Mouse (Mus musculus) ZHBTc4 (cell line): Measurements from ENCODE around the gene Sox5.

Experiments used
- DNase-seq: peaks from one replicate; pipeline ENCODE4 v3.0.0-alpha.2; 2011; ENCODE audit warnings: low read depth, low spot score

Sox5 gene

DNA sequence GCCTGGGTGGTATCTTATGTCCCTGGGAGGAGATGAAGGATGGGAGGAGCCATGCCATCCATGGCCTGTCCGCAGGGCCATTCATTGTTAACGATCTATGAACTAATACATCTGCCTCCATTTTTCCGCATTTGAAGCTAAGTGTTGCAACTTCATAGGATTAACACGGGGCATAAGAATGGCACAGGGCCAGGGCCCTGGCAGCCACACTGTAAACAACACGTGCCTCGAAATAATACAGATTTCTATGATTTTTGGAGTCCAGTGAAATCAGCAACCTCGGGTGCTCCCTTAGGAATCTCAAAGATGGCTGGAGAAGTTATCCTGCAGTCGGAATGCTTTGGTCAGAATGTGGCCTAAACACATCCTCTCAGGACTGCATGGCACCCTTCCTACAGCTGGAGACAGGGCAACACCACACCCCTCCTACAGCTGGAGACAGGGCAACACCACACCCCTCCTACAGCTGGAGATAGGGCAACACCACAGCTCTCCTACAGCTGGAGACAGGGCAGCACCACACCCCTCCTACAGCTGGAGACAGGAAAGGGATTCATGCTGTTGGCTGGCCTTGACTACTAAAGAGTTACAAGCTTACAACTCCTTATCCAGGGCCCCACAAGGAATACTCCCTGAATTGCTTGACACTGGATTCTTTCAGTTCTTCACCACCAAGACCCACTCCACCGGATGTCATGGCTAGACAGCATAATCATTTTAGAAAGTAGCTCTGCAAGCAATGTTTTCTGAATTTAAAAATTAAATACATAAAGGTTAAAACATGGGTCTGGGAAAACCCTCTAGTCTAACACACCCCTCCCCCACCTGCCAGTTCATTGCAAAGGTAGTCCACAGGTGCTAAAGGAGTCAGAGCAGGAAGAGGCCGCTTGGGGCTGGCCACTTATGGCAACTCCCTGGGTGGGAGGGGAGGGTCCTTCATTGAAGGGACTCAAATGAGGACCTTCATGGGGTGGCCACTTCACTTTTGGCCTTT, 122.4 kb downstream of the Sox5 start:
- no peak for DNase-seq

DNA sequence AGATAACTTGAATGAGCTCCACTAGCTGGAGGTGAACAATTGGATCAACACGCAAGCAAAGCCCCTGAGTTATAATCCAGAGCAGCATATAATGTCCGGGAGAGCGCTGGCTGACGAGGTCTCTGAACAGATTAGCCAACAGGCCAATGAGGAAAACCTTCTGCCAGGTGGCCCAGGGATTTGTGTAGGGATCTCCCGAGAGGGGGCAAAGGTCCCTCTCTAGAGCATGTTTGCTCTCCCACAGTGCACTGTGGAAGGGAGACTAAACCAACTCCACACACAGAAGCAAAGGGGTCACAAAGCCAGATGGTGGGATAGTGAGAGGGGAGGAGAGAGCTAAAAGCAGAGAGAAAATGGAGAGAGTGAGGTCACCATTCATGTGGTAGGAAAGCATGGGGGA, 128.9 kb downstream of the Sox5 start:
- DNase-seq = no peak

DNA sequence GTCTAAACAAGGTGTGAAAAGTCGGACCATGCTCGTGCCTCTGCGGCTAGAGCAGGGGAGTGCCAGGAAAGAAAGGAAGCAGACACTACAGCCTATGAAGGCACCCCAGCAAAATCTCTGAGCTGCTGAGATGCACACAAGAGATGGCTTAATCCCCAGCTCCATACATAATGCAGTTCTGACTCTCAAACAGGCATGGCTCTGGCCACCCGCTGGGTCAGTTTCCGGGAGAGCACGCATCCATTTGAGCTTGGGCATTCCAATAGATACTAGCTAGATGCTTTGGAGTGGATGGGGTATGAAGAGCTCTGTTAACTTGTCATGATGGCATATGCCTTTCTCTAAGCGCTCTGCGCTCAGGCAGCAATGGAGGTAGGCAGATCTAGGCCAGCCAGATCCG, 132.9 kb downstream of the Sox5 start:
- DNase-seq = peak; percentile 36

DNA sequence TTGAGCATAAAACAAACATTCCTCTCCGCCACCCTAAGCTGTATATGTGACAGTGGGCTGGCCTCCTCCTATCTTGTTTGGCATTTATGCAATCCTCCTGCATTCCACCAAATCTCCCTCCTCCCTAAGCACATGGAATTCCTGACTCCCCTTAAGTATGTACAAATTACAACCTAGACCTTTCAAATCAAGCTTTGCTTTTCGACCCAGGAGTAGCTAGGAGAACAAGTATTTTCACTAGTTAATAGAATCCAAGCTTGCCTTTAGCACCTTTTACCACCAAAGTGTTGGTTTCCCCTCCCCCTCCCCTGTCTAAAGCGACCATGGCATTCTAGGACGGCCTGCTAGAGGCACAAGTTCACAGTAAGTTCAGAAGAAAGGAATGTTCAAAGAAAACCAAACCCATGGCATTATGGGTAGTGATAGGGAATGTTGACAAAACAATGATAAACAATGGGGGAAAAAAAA, 133.6 kb downstream of the Sox5 start:
- peak; percentile 6 for DNase-seq

DNA sequence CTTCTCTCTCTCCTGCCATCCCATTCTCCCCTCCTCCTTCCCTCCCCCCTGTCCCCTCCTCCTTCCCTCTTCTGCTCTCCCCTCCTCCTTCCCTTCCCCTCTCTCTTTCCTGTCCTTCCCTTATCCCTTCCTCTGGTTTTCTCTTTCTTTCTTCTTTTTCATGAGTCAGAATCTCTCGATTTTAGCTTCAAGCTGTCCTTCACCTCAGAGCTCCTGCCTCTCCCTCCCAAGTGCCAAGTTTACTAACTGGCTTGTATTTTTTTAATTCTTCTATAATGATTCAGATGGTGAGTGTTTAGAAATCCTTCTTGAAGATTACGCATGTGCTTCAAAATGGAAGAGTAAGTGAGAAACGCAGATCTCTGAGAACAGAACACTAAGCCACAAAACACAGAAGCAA, 135.4 kb downstream of the Sox5 start:
- DNase-seq = no peak

DNA sequence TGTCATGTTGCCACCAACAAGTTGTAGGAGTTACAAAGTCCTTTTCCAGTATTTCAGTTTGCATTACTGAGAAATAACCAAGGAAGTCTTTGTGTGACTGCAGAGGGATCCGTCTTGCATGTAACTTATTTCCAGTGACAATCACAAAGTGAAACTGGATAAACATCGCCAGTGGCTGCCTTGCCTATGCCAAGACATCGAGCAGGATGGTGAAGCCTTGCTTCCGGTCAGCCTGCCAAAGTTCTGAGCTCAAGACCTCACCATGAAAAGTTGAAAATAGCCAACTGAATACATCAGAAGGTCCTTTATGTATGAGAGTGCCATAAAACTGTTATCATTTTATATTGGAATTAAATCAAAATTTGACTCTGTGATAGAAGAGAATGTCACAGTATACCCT, 136.0 kb downstream of the Sox5 start:
- DNase-seq = no peak

DNA sequence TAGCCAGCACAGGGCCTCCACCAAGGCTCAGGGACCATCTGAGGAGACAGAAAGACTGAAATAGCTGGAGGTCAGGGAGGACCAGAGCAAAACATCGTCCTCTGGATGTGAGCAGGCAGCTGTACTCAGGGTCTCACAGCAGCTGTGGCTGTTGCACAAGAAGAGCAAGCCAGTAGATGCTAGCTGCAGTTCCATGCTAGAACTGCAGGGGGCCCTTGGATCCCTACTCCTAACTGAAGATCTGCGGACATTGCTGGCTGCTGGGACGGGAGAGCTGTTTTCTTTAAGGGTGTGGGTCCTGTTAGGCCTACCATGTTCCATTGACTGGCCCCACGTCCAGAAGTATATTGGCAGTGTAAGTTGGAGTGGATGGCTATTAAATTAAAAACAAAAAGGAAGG, 137.1 kb downstream of the Sox5 start:
- DNase-seq = peak; percentile 82

DNA sequence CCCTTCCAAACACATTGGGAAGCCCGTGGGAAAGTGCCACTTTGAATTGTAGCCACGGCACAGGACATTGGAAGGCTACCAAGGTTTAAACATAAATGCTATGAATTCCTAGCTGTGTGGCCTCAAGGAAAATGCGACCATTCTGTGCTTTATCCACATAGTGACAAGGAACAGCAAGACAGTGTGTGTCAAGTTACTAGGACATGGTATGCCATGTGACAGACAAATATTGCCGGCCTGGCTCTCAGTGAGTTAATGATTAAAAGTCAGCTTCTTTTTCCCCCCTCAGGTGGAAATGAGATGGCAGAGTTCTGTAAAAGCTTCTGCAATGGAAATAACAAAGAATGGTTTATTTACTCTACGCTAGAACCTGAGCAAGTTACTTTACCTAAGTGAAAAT, 138.2 kb downstream of the Sox5 start:
- no peak for DNase-seq

DNA sequence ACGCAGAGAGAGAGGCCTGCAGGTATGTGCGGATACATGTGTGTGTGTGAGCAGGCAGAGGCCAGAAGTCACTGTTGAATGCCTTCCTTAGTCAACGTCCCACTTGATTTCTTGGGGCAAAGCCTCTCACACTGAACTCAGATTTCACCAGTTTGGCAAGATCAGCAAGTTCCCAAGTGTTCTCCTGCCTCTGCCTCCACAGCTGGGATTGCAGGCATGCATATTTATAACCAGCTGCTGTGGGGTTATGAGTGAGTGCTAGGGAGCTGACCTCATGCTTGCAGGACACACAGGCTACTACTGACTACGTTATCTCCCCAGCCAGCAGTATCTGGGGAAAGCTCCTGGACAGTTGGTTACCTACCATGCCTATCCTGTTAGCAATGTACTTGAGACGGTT, 139.9 kb downstream of the Sox5 start:
- DNase-seq = no peak

DNA sequence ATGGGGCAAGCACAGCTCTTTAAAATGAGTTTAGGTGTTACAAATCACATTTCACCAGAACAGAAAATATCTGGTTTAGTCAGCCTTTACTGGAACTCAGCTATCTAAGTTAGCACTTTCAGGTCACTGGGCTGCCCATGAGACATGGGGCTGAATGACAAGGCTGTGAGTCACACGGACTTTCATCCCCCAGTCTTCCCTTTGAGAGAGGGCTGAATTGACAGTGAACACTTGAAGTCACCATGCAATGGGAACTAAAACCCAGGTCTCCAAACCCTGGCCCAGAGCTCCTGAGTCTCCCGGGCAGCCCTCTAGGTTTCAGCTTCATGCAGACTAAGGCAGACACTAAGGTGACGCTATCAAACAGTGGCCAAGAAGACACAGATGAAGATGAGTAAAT, 141.2 kb downstream of the Sox5 start:
- DNase-seq = no peak

DNA sequence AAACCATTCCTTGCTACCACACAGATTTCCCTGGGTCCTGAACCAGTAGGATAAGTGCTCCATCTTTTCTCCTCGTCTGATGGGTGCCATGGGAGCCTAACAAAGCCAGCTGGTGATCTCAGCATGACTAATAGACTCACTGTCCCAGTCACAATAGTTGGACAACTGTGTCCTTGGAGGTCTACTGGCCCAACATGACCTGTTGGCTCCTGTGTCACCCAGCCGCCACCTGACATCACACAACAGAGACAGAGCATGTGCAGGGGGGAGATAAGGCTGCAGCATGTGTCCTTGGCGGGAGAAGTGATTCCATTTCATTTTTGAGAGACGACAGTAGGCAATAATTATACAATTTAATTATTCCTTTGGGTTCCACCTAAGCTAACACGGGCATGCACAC, 143.2 kb downstream of the Sox5 start:
- no peak for DNase-seq

DNA sequence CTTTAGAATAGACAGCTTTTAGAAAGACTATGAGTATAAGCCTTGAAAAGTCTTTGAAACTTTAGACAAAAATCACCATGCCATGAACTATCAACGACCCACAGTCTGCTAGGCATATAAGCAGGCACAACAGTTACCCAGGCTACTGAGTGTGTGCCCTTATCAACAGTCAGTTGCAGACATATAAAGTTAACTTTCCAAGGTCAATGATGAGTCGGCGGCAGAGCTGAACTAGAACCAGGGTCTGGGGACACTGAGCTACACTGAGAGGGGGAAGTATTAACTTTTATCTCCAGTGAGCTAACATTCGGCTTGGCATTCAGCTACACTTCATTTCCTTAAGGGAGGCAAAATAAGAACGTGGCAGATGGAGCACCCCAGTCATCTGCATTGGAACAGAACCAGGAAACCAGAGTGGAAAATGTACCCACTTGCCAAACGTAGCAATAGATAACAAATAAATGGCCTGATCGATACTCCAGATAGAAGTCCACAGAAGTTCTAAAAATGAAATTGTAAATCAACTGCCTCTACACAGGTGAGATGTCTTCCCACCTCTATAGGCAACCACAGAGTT, 154.2 kb downstream of the Sox5 start:
- no peak for DNase-seq

DNA sequence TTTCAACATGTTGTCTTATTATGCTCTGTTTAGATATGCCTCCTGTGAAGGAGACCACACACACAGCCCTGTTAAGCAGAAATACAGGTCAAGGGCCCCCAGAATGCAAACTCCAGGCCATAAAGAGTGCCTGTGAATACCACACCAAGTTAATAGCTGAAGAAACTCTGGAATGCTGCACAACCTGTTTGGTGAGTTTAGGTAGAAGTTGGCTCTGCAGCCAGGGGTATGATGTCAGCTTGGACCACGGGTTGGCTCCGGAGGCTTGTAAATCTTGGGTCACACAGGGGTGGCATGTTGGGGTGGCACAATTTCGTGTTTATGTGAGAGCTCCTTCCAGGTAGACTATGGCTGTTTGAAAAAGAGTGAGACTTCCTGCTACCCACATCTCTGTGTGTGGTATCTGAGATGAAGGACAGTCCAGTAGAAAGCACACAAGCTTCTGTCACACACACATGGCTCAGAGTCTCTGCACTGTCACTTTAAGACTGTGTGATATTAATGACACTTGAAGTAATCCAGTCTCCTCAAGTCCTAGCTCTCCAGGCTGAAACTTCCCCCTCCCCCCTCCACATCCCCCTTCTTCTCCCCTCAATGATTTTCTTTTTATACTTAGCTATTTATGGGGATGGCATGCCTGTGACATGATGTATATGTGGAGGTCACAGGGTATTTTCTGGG, 160.5 kb downstream of the Sox5 start:
- DNase-seq = no peak

DNA sequence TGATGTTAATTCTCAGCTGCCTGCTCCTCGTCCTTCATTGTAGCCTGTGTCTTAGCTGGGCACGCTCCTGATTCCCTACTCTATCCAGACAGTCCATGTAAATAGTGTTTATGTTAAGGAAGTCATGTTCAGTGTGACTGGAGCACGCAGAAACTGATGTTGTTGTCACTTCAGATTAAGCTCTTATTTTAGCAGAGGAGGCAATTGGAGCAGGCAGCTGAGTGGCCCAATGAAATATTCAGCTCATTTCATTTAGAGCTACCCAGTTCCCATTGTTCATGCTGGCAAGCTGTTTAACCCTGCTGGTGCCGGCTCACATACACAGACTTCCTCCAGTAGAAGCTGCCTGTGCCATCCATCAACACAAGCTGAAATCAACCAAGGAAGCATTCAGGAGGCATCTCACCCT, 170.4 kb downstream of the Sox5 start:
- DNase-seq = no peak

DNA sequence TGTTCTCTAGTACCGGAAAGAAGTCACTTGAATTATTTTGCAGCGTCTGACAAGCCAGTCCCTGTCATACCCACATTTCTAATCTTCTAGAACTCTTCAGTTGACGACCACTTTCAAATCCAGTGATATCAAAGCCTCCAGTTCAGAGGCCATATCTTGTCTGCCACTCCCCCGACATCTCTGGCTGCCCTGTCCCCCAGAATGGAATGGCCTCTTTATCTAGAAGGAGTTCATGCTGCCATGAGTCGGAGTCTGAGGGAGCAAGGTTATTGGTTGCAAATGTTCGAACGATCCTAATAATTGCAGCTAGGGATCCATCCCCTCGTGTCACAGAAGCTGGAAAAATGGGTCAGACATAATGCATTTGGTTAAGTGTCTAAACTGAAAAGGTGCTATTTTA, 170.9 kb downstream of the Sox5 start:
- DNase-seq = no peak

DNA sequence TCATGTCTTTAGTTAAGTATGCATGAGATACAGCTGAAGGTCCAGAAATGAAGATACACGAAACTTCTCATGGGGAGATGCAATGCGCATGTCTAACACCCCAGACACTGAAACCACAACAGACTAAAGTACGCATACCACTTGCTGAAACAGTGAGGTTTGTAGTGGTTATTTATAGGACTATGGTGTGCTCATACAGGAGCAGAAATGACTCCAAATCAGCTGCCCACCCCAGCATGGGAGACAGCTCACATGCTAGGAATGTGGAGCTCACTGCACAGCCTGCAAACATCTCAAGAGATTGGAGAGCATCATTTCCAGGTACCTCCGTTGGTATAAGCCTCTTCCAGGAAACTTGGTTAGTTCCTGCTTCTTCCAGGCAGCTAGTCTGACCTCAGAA, 178.9 kb downstream of the Sox5 start:
- DNase-seq = no peak

DNA sequence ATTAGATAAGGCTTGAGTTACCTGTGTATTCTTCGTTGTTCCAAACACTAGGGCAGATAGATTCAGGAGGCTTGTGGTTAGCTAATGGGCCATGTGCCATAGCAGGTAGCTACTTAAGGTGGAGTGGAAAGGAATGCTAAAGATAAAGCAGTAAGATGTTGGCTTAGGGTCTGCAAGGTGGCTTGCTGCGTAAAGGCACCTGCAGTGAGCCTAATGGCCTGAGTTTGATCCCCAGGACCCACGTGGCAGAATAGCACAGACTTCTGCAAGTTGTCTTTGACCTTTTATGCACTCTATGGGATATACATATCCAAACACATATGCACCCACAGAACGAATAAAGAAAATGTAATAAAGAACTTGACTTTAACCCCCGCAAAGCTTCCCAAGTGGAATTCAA, 181.4 kb downstream of the Sox5 start:
- no peak for DNase-seq

DNA sequence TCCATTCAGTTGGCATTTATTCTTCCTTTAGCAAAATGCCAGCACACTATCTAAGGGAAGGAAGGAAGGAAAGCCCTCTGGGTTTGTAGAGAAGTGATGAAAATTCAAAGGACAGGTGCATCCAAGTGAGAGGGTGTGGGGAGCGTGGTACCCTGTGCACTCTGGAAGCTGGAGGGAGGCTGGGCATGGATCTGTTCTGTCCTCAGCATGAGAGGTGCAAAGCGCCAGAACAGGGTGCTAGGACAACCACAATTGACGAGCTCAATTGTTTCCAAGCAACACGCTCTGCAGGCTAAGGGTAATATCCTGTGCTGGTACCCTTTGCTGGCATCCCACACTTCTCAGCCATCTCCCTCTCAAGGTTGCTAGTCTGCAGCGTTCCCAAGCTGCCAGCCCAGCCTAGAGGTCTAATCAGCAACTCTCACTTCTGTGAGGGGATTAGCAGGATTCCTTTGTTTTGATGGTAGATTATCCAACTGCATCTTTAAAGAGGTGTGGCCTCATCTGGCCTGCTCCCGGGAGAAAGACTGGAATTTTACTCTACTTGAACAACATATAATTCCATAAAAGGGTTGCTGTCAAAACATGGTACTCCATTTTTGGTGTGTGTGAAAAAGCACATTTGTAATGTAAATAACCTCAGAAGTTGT, 183.3 kb downstream of the Sox5 start:
- no peak for DNase-seq

DNA sequence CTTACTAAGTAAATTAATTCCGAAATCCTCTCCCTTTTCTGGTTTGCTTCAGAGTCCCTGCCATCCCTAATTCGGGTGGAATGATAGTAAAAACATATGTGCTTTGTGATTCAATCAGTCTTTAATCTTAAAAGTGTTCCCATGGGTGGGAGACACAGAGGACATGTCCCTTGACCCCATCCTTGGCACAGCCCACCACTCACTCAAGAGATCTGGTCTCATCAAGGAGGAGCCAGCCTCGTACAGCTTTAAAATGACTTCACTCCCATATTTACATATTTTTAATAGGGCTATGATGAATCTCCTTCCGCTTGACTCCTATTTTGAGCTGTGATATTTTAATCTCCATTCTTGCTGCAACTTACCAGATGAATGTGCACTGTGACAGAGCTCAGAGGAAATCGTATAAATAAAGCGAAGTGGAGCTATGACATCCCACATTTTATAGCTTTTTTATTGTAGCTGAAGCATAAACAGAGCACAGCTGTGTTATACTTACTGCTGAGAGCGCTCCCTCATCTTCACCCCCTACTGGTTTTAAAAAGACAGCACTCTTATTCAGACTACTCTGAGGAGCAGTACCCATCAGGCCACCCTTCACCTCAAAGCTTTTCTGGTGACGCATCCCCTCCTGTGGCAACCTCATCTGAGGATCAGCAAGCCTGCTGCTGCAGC, 185.1 kb downstream of the Sox5 start:
- DNase-seq = no peak

DNA sequence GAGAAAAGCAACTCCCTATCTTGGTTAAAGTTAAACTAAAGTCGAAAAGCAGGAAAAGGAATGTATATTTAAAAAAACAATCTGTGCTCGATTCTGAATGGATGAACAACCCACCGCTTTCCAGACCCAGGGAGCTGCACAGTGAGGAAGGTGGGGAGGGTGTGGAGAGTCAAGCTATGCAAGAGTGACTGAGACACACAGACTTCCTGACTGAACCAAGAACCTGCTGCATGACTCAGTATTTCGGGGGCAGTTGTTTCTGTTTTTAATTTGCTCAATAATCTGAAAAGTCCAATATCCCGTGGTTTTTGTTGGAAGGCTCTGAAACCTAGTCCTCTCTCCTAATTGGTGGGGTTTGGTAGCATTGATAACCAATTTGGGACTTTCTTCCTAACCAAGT, 196.9 kb downstream of the Sox5 start:
- no peak for DNase-seq

DNA sequence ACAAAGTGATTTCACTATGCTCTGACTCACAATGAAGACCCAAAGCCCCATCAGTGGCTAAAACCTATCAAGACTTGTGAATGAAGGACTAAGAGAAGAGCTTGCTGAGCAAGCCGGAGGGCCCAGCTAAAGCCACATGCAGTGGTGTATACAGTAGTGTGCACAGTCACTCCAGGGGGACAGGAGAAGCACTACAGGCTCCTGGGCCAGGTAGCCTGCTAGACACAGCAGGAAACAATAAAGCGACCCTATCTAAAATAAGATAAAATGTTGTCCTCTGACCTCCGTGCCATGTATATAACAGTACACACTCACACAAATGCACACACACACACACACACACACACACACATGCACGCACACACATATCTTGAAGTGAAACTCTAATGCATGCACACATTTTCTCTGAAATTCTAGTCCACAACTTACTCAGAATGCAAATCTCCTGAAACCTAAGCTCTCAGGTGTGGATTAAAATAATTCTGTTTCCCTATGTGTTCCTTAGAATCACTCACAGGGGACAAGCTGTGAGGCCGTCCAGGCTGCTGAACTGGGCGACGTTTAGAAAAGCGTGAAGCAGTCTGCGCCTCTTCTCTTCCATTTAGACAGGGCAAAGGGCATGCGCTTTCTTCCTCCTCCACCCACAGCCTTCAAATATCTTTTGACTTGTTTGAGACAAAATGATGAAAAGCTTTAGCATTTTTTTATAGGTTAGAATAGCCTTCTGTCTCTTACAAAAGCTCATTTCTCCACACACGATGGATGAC, 197.5 kb downstream of the Sox5 start:
- DNase-seq = no peak
